Mouse (Mus musculus) lung, adult 2 months (tissue): ENCODE data around the gene Olfr544.
"Not testable (repeated sequence)": the region's sequence is repeated elsewhere in the genome, so short reads cannot be mapped to it uniquely, and the experiment has no call there.

ENCODE experiments used
- CTCF ChIP-seq: fragments of 200-500 bp; IDR thresholded peaks from 2 replicates; pipeline ENCODE4 v1.5.1; 2011; ENCODE audit warnings: mild to moderate bottlenecking, low read length, control low read depth; ENCODE audit not compliant: insufficient read depth
- POLR2A ChIP-seq: fragments of 200-500 bp; IDR thresholded peaks from 2 replicates; pipeline ENCODE4 v1.6.1; 2011; ENCODE audit warnings: low read depth, mild to moderate bottlenecking, control low read depth, low read length, borderline replicate concordance; ENCODE audit errors: extremely low read depth

DNA sequence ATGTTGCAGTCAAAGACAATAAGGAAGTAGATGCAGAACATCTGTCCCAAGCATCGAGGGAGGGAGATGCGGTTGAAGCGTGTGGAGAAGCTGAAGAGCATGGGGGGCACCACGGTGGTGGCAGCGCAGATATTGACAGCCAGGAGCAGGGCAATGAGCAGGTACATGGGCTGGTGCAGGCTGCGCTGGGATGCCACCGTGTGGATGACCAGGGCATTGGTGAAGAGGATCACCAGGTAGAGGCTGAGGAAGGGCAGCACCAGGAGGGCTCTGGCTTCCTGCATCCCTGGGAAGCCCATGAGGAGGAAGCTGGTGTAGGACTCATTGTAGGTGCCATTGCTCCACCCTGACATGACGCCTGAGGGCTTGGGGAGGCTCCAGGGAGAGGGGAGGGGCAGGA is 3.3 kb downstream of the Olfr544 start:
- TF ChIP-seq CTCF, POLR2A: not testable (repeated sequence)
